Comparison of ENCODE assay signal across 8 mouse cellular contexts in the genomic region with DNA sequence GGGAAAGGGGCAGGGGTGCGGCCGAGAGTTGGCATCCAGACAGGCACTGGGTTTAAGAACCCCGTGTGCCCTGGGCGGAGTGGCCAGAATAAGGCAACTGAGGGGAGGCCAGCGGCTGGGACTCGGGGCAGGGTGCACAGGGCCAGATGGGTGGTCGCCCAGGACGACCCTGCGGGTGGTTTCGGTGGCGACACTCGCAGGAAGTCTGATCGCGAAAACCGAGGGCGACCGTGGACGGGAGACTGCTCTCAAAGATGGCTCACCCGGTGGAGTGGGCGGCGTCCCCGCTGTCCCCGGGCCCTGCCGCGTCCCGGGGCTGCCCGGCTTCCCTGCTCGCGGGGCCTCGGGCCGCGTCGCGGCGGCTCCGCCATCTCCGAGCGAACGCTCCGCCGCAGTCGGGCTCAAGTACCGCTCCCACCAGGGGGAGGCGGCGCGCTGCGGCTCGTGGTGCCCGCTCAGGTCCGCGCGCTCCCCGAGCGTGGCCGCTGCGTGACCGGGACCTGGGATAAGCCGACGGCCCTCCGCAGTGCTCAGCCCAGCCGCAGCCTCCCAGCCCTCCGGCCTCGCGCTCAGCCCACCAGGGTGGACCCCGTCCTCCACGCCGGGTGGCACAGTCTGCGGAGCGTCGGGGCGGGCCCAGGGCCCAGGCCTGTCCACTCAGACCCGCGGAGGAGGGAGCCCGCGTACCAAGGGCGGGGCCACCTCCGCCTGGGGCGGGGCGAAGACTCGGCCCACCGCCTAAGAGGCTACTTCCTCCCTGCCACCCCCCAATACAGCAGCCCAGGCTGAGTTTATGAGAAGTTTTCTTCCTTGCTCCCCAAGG. TPM values are rescaled to one million over a fixed set of nuclear protein-coding genes. Genes with fewer than 3 reads are reported as not detected.
DNase-seq lines count a peak whose midpoint lies in the region; ATAC-seq lines count a peak whose summit lies in the region.

A gene (minus strand): TSS at position 611 of the 823 bp plus-strand sequence.

- peak within 1 kb of the TSS; percentile 94 for H3K27ac ChIP-seq in intestine, embryonic 14.5 days (ENCODE audit: low read depth)

- H3K27me3 ChIP-seq in intestine, embryonic 14.5 days (replicated peaks; ENCODE audit: control insufficient read depth, insufficient read depth, low read length) = no peaks in the 10 kb centered on the region

- H3K9ac ChIP-seq in intestine, embryonic 14.5 days (ENCODE audit: low read length) = peak within 1 kb of the TSS; percentile 90

- H3K36me3 ChIP-seq in intestine, embryonic 14.5 days (ENCODE audit: control insufficient read depth, insufficient read depth, low read length) = peaks cover 55% of the 10 kb centered on the region

- under 1% methylated on average over 76 of the region's 81 CpGs for WGBS in intestine, embryonic 14.5 days

- peak within 1 kb of the TSS; percentile 86 for H3K4me2 ChIP-seq in intestine, embryonic 14.5 days (ENCODE audit: low read length)

- peak; percentile 84 to 85 for DNase-seq in adrenal gland, adult 18-20 months (ENCODE audit: low spot score in 2 of 2)
- peak; percentile 96 for DNase-seq in embryo, embryonic 11 days
- peak; percentile 91 for DNase-seq in gastrocnemius, postnatal 25 days
- peak; percentile 95 for DNase-seq in intestine, embryonic 14.5 days (ENCODE audit: low spot score)
- DNase-seq in left cerebral cortex, postnatal 14 days (ENCODE audit: low spot score in 2 of 2) = peak; percentile 78 to 80
- DNase-seq in mesoderm, embryonic 11.5 days (ENCODE audit: low read depth, low spot score) = peak; percentile 92
- peak; percentile 75 to 77 for DNase-seq in right cerebral cortex, postnatal 36 days (ENCODE audit: low spot score in 2 of 2)
- peak; percentile 92 for DNase-seq in yolk sac, embryonic 10.5 days (ENCODE audit: low spot score)

- peak; percentile 98 for ATAC-seq in intestine, embryonic 14.5 days (replicated peaks; ENCODE audit: low FRiP score, low TSS enrichment, low read depth)

- peaks cover 20% of the 10 kb centered on the region for H3K4me1 ChIP-seq in intestine, embryonic 14.5 days (replicated peaks; ENCODE audit: control insufficient read depth, insufficient read depth, low read length)

- H3K9me3 ChIP-seq in intestine, embryonic 14.5 days (ENCODE audit: control insufficient read depth, low read length) = no peaks in the 10 kb centered on the region

- peak within 1 kb of the TSS; percentile 73 for H3K4me3 ChIP-seq in intestine, embryonic 14.5 days (ENCODE audit: low read depth, low read length)

- intact Hi-C loops in left cerebral cortex, postnatal 14 days (cut with DNase I) = no loop called here

RNA-seq across cellular contexts. Expression of the gene that starts here (rescaled TPM):
- total RNA-seq in adrenal gland, adult 18-20 months (2021) = 10 to 100 TPM; 21.6 to 26.1 TPM
- total RNA-seq in gastrocnemius, postnatal 25 days (2021) = 1 to 10 TPM; 6.0 to 6.6 TPM
- polyA plus RNA-seq in intestine, embryonic 14.5 days (2014; fragmentation: Nextera tagmentation; extraction: Ambion mirVana) = 29.2 and 29.6 TPM in 2 replicates
- total RNA-seq in left cerebral cortex, postnatal 14 days (2021) = 10 to 100 TPM; 14.5 to 17.5 TPM

Comparison
In these comparisons a context has a peak if more than half of its experiments do, and no peak if none do; other contexts are left out.
1. Peak in every context shown above with its lines: DNase-seq, ATAC-seq, H3K4me3 ChIP-seq and H3K27ac ChIP-seq.